Mouse (Mus musculus) heart, adult 2 months (tissue): Measurements from ENCODE around the gene Iqcm. TPM values are rescaled to one million over a fixed set of nuclear protein-coding genes. Genes with fewer than 3 reads are reported as not detected.

Experiments
- DNase-seq, 2 experiments: peaks; one replicate each; pipeline ENCODE4 v3.0.0; 2021
- H3K27ac ChIP-seq: fragments of 200-600 bp; 2 replicates; pipeline ENCODE4 v1.8.1; 2022
- H3K27me3 ChIP-seq: fragments of 200-500 bp; 2 replicates; pipeline ENCODE4 v1.6.1; 2012; ENCODE audit warnings: mild to moderate bottlenecking, low read length, inconsistent platforms, mixed read lengths; ENCODE audit not compliant: control insufficient read depth, insufficient read depth
- H3K36me3 ChIP-seq: fragments of 200-500 bp; 2 replicates; pipeline ENCODE4 v1.6.1; 2012; ENCODE audit warnings: low read length, inconsistent platforms; ENCODE audit not compliant: control insufficient read depth, insufficient read depth
- H3K4me1 ChIP-seq: fragments of 200-500 bp; 2 replicates; pipeline ENCODE4 v1.6.1; 2011; ENCODE audit warnings: low read length; ENCODE audit not compliant: control insufficient read depth, insufficient read depth
- H3K4me3 ChIP-seq: fragments of 200-600 bp; 2 replicates; pipeline ENCODE4 v1.8.1; 2022
- H3K79me2 ChIP-seq: fragments of 200-500 bp; replicated peaks from 2 replicates; pipeline ENCODE4 v1.6.1; 2012; ENCODE audit warnings: mild to moderate bottlenecking, inconsistent platforms, low read length, moderate library complexity, mixed read lengths; ENCODE audit not compliant: control insufficient read depth, insufficient read depth
- H3K9ac ChIP-seq: fragments of 200-500 bp; 2 replicates; pipeline ENCODE4 v1.6.1; 2012; ENCODE audit warnings: low read depth, mild to moderate bottlenecking, control low read depth, inconsistent platforms, low read length, mixed read lengths
- CTCF ChIP-seq: fragments of 200-600 bp; IDR thresholded peaks from 2 replicates; pipeline ENCODE4 v1.8.1; 2022; ENCODE audit warnings: antibody characterized with exemption, mild to moderate bottlenecking, moderate library complexity
- EP300 ChIP-seq: fragments of 200-500 bp; IDR thresholded peaks from 2 replicates; pipeline ENCODE4 v1.6.1; 2011; ENCODE audit warnings: low read depth, low read length, control low read depth; ENCODE audit not compliant: insufficient read depth
- POLR2A ChIP-seq: fragments of 200-500 bp; IDR thresholded peaks from 2 replicates; pipeline ENCODE4 v1.6.1; 2011; ENCODE audit warnings: mild to moderate bottlenecking, low read depth, low read length, control low read depth; ENCODE audit not compliant: insufficient read depth
- WGBS: fragments of 180-500 bp; shearing (Covaris S2); methylation state at CpG from one replicate; pipeline ENCODE4 v1.1.7; 2018; 5-methylcytosine and 5-hydroxymethylcytosine counted together
- intact Hi-C: fragments of 180-260 bp; cut with DNase I; formaldehyde crosslinking; loops from one replicate; pipeline ENCODE4 v1.15.1; 2025
- polyA plus RNA-seq: library from polyadenylated mRNA; depleted of rRNA; stranded (reverse); fragments of >200 nt; gene quantifications from 2 replicates; pipeline ENCODE4 v1.2.3, GENCODE M21; 2012
- total RNA-seq, 2 experiments: library from RNA; stranded (reverse); gene quantifications; 2 replicates each; pipeline ENCODE4 v1.2.3; 2021

Gene Iqcm
- total and polyA plus RNA-seq, 3 experiments: not detected

DNA sequence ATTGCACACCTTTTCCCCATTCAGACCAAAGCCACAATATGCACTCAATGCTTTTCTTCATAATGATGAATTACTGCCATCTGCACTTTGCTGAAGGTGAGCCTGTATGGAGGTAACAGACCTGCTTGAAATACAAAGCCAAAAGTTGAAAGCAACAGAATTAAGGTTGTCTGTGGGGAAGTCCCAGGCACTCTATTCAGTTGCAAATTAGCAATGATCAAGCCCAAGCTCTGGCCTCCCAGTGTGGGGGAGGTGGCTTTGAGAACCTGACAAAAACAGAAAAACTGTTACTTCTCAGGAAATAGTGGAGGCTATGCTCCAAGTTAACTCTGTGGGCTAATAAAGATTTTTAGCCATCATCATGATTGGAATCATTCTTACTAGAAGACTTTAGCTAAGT lies 307.1 kb downstream of the Iqcm start:
- H3K27me3 ChIP-seq: no peaks in the 10 kb centered on the region
- DNase-seq: no peak
- H3K36me3 ChIP-seq: no peaks in the 10 kb centered on the region
- no peak overlapping the region for H3K27ac ChIP-seq
- no peak overlapping the region for H3K9ac ChIP-seq
- intact Hi-C loops: no loop called here
- TF ChIP-seq POLR2A: no peak
- no peak for TF ChIP-seq EP300
- TF ChIP-seq CTCF: no peak
- H3K4me3 ChIP-seq: no peak overlapping the region
- H3K79me2 ChIP-seq: no peaks in the 10 kb centered on the region
- H3K4me1 ChIP-seq: no peaks in the 10 kb centered on the region

DNA sequence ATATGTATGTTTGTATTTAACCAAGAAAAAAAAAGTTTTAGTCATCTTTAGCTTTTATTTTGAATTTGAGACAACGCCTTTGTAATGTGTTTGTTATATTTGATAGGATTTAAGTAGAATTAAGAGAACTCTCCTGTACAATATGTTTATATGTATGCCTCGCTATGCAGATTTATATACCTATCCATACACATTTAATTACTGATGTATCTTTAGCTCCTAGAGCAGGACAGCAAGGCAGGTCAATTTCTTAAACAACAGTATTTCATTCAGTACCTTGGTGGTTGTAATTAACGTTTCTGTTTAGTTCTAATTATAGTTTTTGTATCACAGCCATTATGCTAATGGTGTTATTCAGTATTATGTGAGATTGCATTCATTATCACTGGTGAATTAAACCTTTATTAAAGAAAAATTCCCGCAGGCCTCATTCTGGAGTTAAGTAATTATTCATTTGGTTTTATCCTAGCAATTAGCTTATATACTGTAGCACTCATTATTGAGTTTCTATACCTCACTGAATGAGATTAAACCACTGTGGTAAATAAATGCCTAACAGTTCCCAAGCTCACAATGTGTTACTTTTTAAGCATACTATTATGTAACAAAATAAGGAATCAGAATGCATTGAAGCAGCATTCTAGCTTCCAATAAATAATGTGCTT lies 380.1 kb downstream of the Iqcm start:
- Histone ChIP-seq H3K4me3 (no peak overlapping the region), H3K4me1 (no peaks in the 10 kb centered on the region), H3K27ac (no peak overlapping the region), H3K79me2 (no peaks in the 10 kb centered on the region), H3K9ac (no peak overlapping the region), H3K36me3 (no peaks in the 10 kb centered on the region), H3K27me3 (no peaks in the 10 kb centered on the region)
- no peak for DNase-seq
- intact Hi-C loops: no loop called here
- TF ChIP-seq EP300: no peak
- WGBS: 60% methylated on average over 4 of the region's 4 CpGs

DNA sequence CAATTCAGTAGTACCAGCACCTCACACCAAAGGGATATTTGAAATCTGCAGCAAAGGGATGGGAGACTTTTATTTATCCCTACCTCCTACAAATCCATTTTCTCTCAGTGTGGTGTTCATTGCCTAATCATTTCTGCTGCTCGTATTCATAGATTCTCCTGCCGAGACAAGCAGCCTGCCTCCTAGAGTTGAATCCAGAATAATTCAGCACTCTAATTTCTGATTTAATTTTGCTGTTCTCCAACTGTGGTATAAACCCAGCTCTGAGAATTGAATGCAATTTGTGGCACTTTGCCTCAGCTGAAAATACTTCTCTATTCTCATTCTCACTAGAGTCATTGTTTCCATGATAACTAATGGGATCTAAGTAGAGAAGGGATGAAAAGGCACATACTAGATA lies 386.8 kb downstream of the Iqcm start:
- no peak overlapping the region for H3K9ac ChIP-seq
- intact Hi-C loops: no loop called here
- TF ChIP-seq POLR2A (no peak), CTCF (no peak), EP300 (no peak)

DNA sequence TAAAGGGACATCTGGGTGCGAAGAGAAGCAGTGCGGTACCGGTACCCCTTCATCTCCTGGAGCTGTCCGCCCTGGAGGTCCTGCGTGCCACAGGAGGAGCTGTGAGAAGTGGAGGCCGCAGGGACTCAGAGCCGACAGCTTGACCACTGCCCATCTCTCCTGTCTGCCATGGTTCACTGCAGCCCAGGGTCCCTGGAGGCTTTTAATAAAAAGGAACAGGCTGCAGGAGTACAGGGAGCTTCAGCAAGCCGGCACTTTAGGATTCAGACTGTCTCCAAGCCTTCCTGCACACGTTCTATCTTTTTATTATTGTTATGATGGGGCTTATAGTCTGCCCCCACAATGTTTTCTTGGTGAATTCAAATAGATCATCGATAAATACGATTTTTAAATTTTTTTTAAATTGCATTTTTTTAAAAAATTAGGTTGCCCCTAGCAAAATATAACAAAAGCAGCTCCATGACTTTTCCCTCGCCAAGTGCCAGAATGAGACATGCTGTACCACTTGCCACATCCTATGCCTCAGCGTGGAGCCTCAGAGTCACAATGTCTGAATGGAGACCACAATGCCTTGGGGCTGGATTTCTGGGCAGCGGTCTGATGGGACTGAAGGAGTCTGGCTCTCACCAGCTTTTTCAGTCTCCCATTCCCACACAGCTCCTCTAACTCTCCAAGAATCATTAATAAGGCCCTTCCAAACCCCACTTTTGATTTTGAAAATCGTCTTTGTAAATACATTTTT lies 469.3 kb downstream of the Iqcm start:
- TF ChIP-seq EP300 (no peak), CTCF (no peak), POLR2A (no peak)
- H3K27me3 ChIP-seq: no peaks in the 10 kb centered on the region
- H3K36me3 ChIP-seq: no peaks in the 10 kb centered on the region
- no peak for DNase-seq
- H3K4me1 ChIP-seq: no peaks in the 10 kb centered on the region
- H3K9ac ChIP-seq: no peak overlapping the region
- 70% methylated on average over 15 of the region's 15 CpGs for WGBS
- no peak overlapping the region for H3K27ac ChIP-seq
- H3K4me3 ChIP-seq: no peak overlapping the region
- no peaks in the 10 kb centered on the region for H3K79me2 ChIP-seq
- intact Hi-C loops: no loop called here

More for the DNA sequence above, 386.8 kb downstream of the Iqcm start:
- Histone ChIP-seq H3K4me1 (no peaks in the 10 kb centered on the region), H3K4me3 (no peak overlapping the region), H3K27me3 (no peaks in the 10 kb centered on the region), H3K36me3 (no peaks in the 10 kb centered on the region), H3K79me2 (no peaks in the 10 kb centered on the region), H3K27ac (no peak overlapping the region)
- no peak for DNase-seq
- WGBS: 76% methylated on average over 2 of the region's 2 CpGs

DNA sequence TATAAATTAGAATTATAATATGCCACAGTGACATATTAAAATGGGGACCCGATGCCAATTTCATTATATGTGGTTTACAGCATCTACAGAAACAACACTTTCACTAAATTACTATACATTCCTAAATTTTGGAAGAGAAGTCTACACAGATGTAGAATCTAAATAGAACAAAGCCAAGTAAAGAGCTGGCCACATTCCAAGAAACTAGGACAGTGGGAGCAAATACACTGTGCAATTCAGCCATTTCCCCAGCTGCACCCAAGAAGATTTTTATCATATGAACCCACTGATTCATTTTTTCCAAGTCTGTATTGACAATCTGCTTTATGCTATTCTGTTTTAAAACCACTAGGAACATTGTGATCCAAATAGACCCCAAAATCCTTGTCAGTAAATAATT lies 500.7 kb downstream of the Iqcm start:
- no peak overlapping the region for H3K27ac ChIP-seq
- no peaks in the 10 kb centered on the region for H3K4me1 ChIP-seq
- no peak overlapping the region for H3K4me3 ChIP-seq
- 73% methylated on average over 1 of the region's 1 CpGs for WGBS
- TF ChIP-seq CTCF (no peak), POLR2A (no peak), EP300 (no peak)
- no peak for DNase-seq
- no peak overlapping the region for H3K9ac ChIP-seq
- intact Hi-C loops: no loop called here
- H3K36me3 ChIP-seq: no peaks in the 10 kb centered on the region
- no peaks in the 10 kb centered on the region for H3K79me2 ChIP-seq
- H3K27me3 ChIP-seq: no peaks in the 10 kb centered on the region

DNA sequence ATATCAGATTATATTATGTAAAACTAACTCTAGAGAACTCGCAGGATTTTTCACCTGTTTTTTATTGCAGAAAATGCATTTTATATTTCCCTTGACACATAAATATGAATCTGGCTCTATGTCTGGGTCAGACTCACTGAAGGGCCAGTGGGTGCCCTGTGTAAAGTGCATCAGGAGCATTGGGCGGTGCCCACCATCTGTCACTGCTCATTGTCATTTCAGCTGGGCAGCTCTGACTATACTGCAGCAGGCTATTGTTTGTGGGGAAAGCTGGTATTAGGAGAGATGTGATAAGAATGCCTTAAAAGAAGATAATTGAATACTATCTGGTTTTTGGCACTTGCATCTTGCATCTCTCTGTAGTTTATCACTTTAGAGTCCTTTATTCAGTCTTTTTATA lies 507.5 kb downstream of the Iqcm start:
- DNase-seq: no peak
- Histone ChIP-seq H3K9ac (no peak overlapping the region), H3K27me3 (no peaks in the 10 kb centered on the region), H3K4me3 (no peak overlapping the region), H3K79me2 (no peaks in the 10 kb centered on the region), H3K27ac (no peak overlapping the region), H3K4me1 (no peaks in the 10 kb centered on the region), H3K36me3 (no peaks in the 10 kb centered on the region)
- TF ChIP-seq EP300 (no peak), CTCF (no peak), POLR2A (no peak)
- intact Hi-C loops: no loop called here
- WGBS: 66% methylated on average over 2 of the region's 2 CpGs
